Mouse (Mus musculus) megakaryocyte, embryonic 14.5 days (primary cell): ENCODE measurements around the gene Gpc6.

Experiments used
- FLI1 ChIP-seq: IDR thresholded peaks from 2 replicates; pipeline ENCODE4 v1.6.1; 2012; ENCODE audit warnings: low read length, inconsistent platforms, mixed read lengths
- GATA1 ChIP-seq: IDR thresholded peaks from 3 replicates; pipeline ENCODE4 v1.6.1; 2012; ENCODE audit warnings: mixed read lengths, low read length, inconsistent platforms, borderline replicate concordance

GRCm38 (mm10) chr14:116924876-116925601, at the start of gene Gpc6:
- no peak for TF ChIP-seq GATA1
- TF ChIP-seq FLI1 = no peak
